Mouse (Mus musculus) effector memory CD4-positive, alpha-beta T cell, adult 7 months (primary cell): ENCODE data around the gene Myl6b. TPM values are rescaled to one million over a fixed set of nuclear protein-coding genes. Genes with fewer than 3 reads are reported as not detected.

Experiments used
- polyA plus RNA-seq: library from polyadenylated mRNA; unstranded; fragments of 100-300 nt; shearing (Covaris generic); gene quantifications from one replicate; pipeline ENCODE4 v1.2.1, GENCODE M21; 2017

Myl6b gene
- polyA plus RNA-seq: 2.7 TPM

GRCm38 (mm10) chr10:128498590-128498989 is at the start of gene Myl6b:
TSS of gene Myl6b (minus strand) at chr10:128498685.

GRCm38 (mm10) chr10:128547361-128548032 is 49.0 kb upstream of the Myl6b start, which contains the start of gene Zc3h10:
TSS of gene Zc3h10 (minus strand) at chr10:128547774.

DNA sequence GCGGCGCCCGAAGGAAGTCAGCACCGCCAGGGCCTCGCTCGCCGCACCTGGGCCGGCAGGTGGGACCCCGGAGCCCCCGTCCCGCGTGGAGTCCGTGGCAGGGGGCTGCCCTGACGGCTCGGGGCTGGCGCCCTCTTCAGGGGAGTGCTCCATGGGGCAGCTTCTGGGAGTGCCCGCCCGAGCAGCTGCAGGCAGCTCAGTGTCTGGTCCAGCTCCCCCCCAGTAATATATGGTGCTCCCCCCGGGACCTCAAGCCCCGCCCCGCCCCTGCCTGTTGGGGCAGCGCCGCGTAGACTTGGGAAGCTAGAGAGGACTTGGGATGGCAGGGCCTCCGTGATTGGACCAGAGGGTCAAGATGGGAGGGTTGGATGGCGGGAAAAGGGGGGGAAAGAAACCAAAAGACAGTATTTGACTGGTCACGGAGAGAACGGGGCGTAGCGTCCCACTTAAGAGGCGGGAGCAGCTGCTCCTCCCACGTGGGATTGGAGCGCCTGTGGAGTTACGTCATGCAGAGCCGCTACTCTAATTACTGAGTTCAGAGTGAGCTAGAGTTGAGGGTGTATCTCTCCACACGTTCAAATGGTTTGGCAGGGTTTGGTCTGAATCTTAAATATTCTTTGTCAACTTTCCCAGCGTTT is 27.3 kb upstream of the Myl6b start, which contains the start of gene Esyt1:
Gene Esyt1 (minus strand): TSS at position 201 of the 638 bp plus-strand sequence.

GRCm38 (mm10) chr10:128493695-128494666 is 4.5 kb downstream of the Myl6b start, which contains the start of gene Myl6:
TSS of gene Myl6 (minus strand) at chr10:128494145.

GRCm38 (mm10) chr10:128458719-128459408 is 39.6 kb downstream of the Myl6b start, which contains the start of gene Smarcc2:
TSS of gene Smarcc2 (plus strand) at chr10:128459248.

Other genes starting within 250 kb of the Myl6b start
- not detected for gene Apon, start 244.6 kb downstream of the Myl6b start, polyA plus RNA-seq
- 0.30 TPM for gene Apof, start 230.0 kb downstream of the Myl6b start, polyA plus RNA-seq
- 32.4 TPM for gene Stat2, start 228.1 kb downstream of the Myl6b start, polyA plus RNA-seq
- 0.51 TPM for gene Il23a, start 199.9 kb downstream of the Myl6b start, polyA plus RNA-seq
- 35.2 TPM for gene Pan2, start 195.3 kb downstream of the Myl6b start, polyA plus RNA-seq
- gene Cnpy2, start 176.2 kb downstream of the Myl6b start, polyA plus RNA-seq: 24.1 TPM
- 107 TPM for gene Cs, start 161.0 kb downstream of the Myl6b start, polyA plus RNA-seq
- 32.0 TPM for gene Coq10a, start 129.7 kb downstream of the Myl6b start, polyA plus RNA-seq
- 3.4 TPM for gene Ankrd52, start 121.6 kb downstream of the Myl6b start, polyA plus RNA-seq
- 0.74 TPM for gene Slc39a5, start 97.5 kb downstream of the Myl6b start, polyA plus RNA-seq
- gene Nabp2, start 87.2 kb downstream of the Myl6b start, polyA plus RNA-seq: 55.5 TPM
- gene Rnf41, start 87.0 kb downstream of the Myl6b start, polyA plus RNA-seq: 21.2 TPM
- 79.3 TPM for gene Smarcc2, start 39.4 kb downstream of the Myl6b start, polyA plus RNA-seq
- gene Myl6, start 4.5 kb downstream of the Myl6b start, polyA plus RNA-seq: 1,223 TPM
- 300 TPM for gene Esyt1, start 27.2 kb upstream of the Myl6b start, polyA plus RNA-seq
- gene Zc3h10, start 49.1 kb upstream of the Myl6b start, polyA plus RNA-seq: 38.5 TPM
- 2,513 TPM for gene Rpl41, start 50.6 kb upstream of the Myl6b start, polyA plus RNA-seq
- gene Pa2g4, start 67.3 kb upstream of the Myl6b start, polyA plus RNA-seq: 19.5 TPM
- 1.8 TPM for gene Erbb3, start 91.0 kb upstream of the Myl6b start, polyA plus RNA-seq
- 444 TPM for gene Rps26, start 128.1 kb upstream of the Myl6b start, polyA plus RNA-seq
- gene Ikzf4, start 147.3 kb upstream of the Myl6b start, polyA plus RNA-seq: 1.2 TPM
- 3.7 TPM for gene Suox, start 175.4 kb upstream of the Myl6b start, polyA plus RNA-seq
- 21.6 TPM for gene Rab5b, start 197.6 kb upstream of the Myl6b start, polyA plus RNA-seq
- 2.7 TPM for gene Pmel, start 205.5 kb upstream of the Myl6b start, polyA plus RNA-seq
- gene Cdk2, start 206.3 kb upstream of the Myl6b start, polyA plus RNA-seq: 15.5 TPM
- gene Dgka, start 246.2 kb upstream of the Myl6b start, polyA plus RNA-seq: 511 TPM
- gene Pym1, start 249.2 kb upstream of the Myl6b start, polyA plus RNA-seq: 22.9 TPM